Mouse (Mus musculus): ENCODE measurements at regions not wholly inside any gene's neighbourhood (a gene's known extent, or its start where the extent isn't known, plus 50 kb on each side); places are given as distances from the start of the nearest gene placed in this dataset.
"Not testable (repeated sequence)": the region's sequence is repeated elsewhere in the genome, so short reads cannot be mapped to it uniquely, and the experiment has no call there.

DNA sequence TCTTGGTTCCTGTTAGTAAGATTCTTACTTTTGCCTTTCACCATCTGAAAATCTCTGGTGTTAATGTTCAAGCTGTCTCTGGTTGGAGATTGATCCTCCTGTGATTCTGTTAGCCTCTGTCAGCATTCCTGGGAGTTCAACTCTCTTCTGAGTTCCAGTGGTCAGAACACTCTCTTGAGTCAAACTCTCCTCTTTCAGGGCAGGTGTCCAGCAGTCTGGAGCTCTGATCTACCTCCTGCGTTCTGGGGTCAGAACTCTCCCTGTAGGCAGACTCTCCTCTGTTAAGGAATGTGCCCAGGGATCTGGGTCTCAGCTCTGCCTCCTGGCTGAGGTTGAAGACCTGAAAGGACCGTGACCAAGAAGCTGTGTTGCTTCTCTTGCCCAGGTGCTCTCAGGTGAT, 581.3 kb downstream of the H2al1n start:
- not testable (repeated sequence) for DNase-seq (ENCODE audit: low read depth, low spot score)

DNA sequence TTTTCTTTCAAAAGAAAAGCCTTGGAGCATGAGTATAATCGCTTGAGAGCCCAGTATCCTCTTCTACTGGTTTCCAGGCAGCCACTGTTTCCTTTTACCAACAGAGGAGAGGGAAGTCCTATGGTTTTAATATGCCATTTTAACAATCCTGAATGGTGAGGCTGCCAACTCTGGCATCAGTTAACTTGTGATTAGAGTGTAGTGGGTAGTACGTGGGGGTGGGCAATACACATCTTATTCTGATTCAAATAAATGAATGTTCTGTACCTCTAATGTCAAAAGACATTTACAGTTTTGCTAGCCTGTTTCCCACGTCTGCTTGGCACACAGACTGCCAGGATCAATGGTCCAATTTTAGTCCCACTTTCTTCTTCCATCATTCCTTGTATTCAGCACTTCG, 624.9 kb downstream of the H2al1n start:
- DNase-seq (ENCODE audit: low read depth, low spot score), result no peak

- DNase-seq (ENCODE audit: low read depth, low spot score), result peak; percentile 2
Observed at GRCm38 (mm10) chrX:14839740-14840419, 628.9 kb downstream of the H2al1n start.

GRCm38 (mm10) chrX:14840420-14840757, 629.4 kb downstream of the H2al1n start:
- no peak for DNase-seq (ENCODE audit: low read depth, low spot score)

DNA sequence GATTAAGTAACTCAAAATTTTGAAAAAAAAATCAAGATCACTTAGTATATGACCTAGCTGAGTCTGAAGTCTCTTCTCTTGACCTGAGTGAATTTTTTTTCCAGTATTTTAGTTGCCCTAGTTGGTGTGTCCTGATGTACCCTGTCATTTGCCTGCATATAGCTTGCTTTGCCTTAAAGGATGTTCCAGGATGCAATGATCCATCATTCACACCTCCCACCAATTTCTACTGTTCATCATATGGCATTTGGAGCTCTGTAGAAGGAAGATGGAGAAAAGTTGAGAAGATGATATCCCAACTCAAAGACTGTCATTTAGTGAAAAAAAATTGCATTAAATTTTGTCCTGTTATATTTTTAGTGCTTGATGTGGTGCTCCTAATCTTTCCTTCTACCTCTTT, 634.4 kb downstream of the H2al1n start:
- no peak for DNase-seq (ENCODE audit: low read depth, low spot score)

- DNase-seq (ENCODE audit: low read depth, low spot score), result no peak
Observed at GRCm38 (mm10) chrX:14884612-14885011, 673.7 kb downstream of the H2al1n start.
